Mouse (Mus musculus): Measurements from ENCODE around the gene Vmn1r80.

The Vmn1r80 gene

DNA sequence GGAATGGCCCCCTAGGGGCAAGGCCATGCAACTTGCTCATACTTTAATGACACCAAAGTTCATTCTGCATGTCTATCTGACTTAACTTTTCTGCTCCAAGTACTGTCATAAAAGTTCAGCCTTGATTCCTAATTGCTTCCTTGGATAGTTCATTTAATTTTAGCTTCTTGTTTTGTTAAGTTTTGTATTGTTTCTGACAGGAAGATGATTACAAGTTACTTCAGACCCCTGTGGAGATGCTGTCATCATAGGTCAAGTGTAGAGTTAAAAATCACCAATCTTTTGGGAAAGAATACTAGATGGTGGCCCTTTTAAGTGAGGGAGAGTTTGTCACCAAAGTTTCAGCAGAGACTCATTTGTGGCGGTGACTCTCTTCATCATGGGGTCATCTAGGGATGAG is at the start of gene Vmn1r80:
Vmn1r80 (plus strand) TSS at position 301 of the 400 bp plus-strand sequence.
- WGBS, result 80% methylated on average over 1 of the region's 1 CpGs

DNA sequence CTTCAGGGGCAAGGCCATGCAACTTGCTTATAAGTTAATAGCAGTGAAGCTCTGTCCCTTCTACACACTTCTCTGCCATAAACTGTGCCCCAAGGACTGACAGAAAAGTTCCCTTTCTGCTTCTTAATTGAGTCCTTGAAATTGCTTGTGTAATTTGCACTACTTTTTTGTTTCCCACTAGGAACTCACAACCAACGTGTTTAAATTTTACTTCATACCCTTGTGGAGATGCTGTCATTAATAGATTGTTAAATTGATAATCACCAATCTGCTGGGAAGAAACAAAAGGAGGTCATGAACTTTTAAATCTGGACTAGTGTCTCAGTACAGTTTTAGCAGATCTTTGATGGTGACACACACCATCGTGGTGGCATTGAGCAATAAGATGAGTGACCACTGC is 39.1 kb upstream of the Vmn1r80 start, which contains the start of gene Vmn1r78:
Vmn1r78 (plus strand) TSS at position 301 of the 400 bp plus-strand sequence.
- 50% methylated on average over 2 of the region's 2 CpGs for WGBS

DNA sequence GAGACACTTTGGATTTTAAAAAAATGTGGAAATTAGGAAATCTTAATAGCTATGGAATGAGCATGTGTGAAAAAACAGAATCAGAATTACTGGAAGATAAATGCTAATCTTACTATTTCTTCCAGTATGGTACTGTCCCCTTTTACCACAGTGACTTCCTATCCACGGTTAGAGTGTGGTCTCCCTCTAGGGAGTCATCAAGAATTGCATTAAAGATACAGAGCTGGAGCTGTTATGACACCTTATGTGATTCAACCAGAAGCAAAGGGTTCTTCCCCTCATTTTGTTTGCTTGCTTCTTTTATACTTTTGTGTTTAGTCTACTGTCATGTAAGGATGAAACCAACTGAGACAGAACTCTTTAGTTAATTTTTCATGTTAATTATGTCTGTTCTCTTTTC is 32.6 kb upstream of the Vmn1r80 start:
- WGBS, result 54% methylated on average over 1 of the region's 1 CpGs

DNA sequence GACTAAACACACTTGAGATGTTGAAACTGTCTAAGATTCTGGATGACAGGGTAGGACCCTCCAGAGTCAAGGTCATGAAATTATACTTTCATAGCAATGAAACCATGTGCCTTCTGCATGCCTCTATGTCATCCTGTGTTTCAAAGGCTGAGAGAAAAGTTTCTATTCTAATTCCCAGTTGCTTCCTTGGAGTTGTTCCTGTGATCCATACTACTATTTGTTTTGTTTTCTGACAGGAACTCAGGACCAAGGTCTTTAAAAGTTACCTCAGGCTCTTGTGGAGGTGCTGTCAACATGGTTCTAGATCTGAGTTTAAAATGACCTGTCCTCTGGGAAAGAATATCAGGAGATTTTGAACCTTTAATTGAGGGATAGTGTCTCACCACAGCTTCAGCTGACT is 18.1 kb upstream of the Vmn1r80 start, which contains the start of gene Vmn1r79:
Vmn1r79 (plus strand) TSS at position 301 of the 400 bp plus-strand sequence.

DNA sequence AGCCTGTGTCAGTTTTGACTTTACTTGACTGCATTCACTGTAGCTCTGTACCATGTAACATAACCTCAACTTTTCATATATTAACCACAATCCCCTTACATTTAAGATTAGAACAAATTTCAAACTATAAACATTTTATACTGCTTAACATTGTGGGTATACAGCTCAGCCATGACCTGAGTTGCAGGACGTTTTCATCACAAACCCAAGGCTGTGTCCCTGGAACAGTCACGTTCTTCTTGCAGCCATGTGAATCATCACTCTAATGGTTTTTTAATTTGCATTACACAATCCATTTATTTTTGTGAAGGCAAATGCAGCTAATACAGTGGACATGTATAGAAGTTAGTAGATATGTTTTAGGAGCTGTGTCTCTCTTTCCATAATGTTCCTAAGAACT is 16.2 kb upstream of the Vmn1r80 start:
- WGBS, result 59% methylated on average over 2 of the region's 2 CpGs

DNA sequence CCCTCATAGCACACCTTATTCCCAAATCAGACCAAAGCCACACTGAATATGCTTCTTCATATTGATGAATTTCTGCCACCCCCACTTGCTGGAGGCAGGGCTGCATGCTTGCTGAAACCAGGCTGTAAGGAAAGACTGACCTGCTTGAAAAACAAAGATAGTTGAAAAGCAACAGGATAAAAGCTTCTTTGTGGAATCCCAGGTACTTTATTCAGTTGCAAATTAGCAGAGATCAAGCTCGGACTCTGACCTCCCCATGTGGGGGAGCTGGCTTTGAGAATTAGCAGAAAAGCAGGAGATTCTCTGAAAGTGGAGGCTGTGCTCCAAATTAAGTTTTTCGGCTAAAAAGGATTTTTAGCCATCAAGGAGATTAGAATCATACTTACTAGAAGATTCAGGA is 15.1 kb downstream of the Vmn1r80 start:
- 52% methylated on average over 2 of the region's 2 CpGs for WGBS
